Mouse (Mus musculus) retina, adult 2 months (tissue): ENCODE results near the gene Snrnp200.
"Not testable (repeated sequence)": the region's sequence is repeated elsewhere in the genome, so short reads cannot be mapped to it uniquely, and the experiment has no call there.

Source experiments
- DNase-seq: peaks from one replicate; pipeline ENCODE4 v3.0.0-alpha.2; 2012; ENCODE audit warnings: low read depth, low spot score

Snrnp200 gene

DNA sequence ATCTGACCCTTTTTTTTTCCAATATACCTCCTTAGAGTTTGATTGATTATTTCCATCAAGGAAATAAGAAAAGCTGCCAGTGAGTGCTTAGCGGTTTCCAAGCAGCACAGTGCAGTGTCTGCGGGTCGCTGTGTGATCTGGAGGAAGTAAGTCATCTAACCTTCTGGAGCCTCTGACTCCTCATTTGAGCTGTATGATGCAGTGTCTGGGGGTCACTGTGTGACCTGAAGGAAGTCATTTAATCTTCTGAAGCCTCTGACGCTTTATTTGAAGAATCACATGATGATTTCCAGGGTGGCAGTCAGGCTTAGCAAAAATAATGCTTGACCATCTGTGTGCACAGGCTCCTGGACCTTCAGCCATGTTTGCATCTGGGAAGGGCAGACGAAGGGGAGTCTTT lies 44.6 kb downstream of the Snrnp200 start:
- no peak for DNase-seq

DNA sequence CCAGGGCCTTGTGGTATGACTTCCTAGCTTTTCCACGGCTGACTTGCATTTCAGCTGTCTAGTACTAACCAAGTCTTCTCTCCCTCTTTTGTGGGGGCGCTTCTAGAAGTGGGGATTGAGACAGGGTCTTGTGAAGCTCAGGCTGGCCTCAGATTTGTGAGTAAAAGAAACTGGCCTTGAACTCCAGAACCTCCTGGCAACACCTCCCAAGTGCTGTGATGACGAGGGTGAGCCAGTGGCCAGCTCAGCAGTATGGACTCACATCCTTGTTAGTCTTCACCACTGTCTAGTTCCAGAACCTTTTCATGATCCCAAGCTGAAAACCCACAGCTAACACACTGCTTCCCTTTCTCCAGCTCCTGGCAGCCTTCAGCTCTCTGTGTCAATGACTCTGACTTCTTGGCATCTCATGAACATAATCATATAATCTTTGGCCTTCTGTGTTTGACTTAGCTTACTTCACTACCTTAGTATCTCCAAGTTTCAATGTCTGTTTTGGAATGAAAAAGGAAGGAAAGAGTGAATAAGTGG lies 46.5 kb downstream of the Snrnp200 start:
- DNase-seq, result no peak

DNA sequence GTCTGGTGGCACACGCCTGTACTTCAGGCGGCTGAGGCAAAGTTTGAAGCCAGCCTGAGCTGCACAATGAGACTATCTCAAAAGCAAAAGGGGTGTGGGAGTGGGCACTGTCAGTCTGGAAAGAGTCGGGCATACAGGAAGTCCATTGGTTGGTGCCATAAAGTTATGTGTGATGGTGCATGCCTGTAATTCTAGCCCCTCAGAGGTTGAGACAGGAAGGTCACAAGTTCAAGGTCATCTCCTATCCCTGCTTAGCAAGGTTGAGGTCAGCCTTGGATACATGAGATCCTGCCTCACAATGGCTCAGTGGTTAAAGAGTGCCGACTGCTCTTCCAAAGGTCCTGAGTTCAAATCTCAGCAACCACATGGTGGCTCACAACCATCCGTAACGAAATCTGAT lies 47.1 kb downstream of the Snrnp200 start:
- DNase-seq, result no peak

DNA sequence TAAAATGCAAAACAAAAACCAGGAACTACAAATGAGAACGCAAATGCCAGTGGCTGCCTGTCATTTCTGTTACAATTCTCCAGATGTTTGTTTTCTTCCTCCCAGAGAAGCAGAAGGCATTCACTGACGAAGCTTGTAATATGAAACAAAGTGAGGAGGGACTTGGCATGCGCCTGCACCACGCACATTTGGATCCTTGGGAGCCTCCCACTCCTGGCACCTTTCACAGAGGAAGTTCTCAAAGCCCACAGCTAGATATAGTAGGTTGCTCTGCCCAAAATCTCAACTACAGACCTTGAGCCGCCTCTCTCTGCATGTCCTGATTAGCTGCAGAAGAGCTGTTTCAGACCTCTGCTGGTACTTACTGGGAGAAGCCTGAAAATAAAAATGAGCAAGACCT lies 51.2 kb downstream of the Snrnp200 start:
- DNase-seq, result no peak

DNA sequence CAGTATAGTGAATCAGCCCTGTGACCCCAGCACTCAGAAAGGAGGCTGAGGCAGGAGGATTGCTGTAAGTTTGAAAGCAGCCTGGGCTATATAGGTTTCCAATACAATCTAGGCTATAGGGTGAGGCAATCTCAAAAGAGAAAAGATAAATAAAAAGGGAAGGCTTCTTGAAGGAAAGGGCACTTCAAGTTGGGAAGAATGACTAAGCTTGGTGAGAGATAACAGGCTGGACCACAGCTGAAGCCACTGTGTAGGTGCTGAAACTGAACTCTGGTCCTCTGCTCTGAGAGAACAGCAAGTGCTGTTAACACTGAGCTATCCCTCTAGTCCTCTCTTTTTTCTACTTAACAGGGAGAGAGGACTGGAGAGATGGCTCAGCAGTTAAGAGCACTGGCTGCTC lies 54.3 kb downstream of the Snrnp200 start:
- DNase-seq, result no peak

DNA sequence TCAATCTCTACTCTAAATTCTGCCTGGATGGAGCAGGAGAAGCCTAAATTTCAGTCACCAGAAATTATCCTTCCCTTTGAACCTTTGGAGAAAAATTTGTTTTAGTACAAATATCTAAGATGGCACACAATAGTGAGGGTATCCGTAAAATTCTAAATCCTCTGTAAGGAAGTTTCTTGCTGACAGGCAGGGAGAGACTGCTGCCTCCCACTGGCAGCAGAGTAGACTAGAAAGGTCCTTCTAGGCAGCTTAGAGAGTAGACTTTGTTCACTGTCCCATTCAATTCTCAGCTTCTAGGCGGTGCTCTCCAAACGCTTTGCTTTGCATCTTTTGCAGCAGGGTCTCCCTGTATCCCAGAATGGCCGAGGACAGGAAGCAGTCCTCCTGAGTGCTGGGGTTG lies 59.7 kb downstream of the Snrnp200 start:
- DNase-seq, result no peak

DNA sequence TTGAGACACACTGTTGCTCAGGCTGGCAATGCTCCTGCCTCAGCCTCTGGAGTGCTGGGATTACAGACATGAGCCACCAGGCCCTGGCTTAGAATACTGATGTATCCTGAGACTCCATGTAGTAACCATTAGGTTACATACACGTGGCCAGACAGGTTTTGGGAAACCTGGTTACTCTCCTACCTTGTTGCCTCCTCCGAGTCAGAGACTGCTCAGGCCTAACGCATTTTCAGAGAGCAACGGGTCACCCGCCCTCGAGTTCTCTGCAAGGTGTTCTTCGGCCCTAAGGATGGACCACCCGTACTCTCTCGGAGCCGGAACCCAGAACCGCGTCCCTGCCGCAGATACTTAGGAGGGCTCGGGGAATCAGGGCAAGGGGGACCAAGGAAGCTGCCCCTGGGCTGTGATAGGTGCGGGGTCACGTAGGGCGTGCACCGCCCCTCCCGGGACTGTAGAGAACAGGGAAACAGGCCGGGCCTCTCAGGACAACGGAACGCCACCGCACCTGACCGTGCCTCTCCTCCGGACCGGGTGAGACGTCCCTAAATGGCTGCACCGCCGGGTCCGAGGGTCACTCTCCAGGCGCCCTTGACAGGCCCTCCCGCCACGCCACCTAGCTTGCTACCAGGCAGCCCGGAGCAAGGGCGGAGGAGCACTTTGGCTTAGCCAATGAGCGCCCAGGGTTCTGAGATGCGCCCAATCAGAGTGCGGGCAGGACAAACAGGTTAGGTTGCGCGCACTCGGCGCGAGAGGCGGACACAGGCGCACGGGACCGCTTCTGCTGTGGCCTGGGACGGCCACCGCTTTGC lies 61.5 kb downstream of the Snrnp200 start, which contains the start of gene Stard7:
Stard7 (plus strand) TSS at position 728 of the 809 bp plus-strand sequence.
- DNase-seq, result peak; percentile 94

DNA sequence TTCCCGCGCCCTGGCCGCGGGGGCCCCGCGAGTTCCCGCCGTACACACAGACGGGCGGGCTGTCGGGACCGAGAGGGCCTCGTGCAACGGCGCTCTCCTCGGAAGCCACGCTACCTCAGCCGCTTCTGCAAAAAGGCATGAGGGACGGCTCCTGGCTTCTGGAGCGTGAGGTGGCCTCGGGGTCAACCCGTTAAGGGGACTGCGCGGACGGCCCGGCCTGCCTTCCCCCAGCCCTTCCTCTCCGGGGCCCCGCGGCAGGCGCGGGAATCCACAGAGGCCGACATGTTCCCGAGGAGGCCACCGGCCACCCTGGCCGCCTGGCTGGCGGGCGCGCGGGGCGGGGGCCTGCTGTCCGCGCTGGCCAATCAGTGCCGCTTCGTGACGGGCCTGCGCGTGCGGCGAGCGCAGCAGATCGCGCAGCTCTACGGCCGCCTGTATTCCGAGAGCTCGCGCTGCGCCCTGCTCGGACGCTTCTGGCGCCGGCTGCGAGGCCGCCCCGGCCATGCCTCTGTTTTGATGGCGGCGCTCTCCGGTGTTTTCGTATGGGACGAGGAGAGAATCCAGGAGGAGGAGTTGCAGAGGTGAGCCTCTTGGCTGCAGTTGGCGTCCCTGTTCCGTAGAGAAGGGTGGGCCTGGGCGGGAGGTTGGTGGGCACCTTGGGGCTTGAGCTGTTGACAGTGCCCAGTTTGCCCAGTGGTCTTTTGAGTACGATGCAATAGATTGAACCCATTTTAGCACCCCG lies 62.3 kb downstream of the Snrnp200 start:
- peak; percentile 81 for DNase-seq

DNA sequence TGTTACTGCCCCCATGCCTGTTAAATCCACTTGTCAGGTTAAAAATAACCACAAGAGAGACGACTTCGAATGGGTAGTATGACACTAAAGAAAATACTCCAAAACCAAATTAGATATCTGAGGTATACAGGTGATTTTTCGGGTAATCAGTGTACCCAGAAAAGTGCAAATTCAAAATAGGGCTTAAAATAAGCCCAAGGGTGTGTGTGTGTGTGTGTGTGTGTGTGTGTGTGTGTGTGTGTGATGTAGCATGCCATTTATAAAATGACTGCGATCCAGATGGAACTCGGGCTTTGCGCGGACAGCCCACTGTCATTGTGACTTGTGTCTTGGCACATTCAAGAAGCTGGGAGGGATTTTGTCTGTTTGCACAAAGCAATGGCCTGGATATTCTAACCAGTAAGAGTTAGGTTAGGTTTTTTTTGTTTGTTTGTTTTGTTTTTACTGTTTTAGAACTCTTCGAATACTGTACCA lies 62.9 kb downstream of the Snrnp200 start:
- DNase-seq, result no peak

DNA sequence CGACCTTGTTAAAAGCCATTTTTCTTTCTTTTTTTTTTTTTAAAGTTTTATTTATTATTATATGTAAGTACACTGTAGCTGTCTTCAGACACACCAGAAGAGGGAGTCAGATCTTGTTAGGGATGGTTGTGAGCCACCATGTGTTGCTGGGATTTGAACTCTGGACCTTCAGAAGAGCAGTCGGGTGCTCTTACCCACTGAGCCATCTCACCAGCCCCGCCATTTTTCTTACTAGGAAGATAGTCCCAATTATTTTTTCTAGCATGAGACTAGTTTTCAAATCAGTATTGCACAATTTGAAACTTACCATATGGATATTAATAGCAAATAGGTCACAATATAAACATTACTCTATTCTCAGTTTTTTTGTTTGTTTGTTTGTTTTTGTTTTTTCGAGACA lies 63.9 kb downstream of the Snrnp200 start:
- DNase-seq, result not testable (repeated sequence)

DNA sequence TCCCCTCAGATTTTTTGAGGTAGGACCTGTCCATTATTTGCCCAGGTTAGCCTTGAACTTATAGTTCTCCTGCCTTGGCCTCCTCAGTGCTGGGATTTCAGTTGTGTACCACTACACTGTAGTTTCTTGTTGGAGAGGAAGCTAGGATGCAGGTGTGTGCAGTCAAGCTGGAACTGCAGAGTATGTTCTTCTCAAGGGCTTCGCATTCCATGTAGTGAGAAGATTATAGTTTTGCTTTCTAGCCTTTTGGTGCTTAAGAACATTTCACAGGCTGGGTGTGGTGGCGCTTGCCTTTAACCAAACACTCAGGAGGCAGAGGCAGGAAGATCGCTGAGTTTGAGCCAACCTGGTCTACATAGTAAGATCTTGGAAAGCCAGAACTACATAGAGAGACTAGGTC lies 64.6 kb downstream of the Snrnp200 start:
- no peak for DNase-seq

DNA sequence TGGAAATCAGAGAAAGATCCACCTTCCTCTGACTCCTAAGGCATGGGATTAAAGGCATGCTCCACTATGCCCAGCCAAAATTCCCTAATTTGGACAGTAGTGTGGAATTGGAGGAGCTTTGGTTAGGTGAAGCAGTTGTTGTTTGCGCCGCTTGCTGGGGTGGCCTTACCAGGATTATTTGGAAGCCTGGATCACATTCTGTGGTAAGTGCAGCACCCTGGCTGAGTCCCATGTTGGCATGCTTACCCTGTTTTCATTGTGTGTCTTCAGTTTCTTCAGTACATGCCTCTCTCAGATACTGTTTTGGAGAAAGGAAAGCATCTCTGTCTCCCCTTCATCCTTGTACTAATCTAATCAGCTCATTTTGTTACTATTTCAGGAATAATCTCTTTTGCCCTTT lies 66.4 kb downstream of the Snrnp200 start:
- DNase-seq, result peak; percentile 67

DNA sequence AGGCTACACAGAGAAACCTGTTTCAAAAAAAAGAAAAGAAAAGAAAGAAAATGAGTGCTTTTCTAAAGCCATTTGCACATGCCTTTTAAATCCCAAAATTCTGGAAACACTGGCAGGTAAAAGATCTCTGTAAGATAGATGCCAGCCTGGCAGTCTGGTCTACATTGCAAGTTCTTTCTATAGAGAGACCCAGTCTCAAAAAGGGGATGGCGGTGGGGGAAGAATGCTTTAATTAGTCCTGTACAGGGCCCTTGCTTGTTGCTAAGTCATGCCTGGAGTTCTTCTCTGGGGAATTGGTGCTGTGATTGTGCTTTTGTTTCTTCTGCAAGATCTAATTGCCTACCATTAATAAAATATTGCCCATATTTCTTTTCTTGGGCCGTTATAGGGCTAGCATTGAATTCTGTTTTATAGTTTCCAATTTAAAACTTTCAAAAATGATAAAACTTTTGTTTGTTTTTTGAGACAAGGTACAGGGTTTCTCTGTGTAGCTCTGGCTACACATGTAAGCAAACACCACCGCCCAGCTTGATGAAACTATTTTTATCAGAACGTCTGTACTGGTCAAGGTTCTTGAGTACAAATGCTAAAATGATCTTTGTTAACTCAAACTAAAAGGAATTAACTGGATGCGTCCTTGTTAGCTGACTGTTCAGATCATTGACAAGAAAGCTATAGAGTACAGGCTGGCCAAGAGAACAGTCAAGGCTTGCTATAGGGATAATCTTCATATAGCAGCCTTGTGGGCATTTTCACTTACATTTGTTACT lies 67.5 kb downstream of the Snrnp200 start:
- DNase-seq, result no peak

DNA sequence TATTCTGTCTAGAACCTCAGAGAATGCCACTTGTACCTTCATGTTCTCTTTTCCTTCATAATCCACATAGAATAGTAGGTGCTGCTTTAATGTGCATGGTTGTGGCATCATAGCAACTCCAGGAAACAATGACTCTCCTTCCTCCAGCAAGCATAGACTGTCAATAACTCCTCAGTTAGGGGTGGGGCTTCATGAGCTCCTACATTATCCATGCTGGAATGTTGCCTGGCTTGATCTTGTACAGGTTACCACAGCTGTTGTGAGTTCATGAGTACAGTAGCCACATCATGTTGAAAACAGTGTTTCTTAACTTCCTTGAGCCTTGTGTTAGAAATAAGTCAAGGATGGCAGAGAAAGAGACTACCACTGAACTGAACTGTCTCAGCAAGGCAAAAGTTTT lies 70.0 kb downstream of the Snrnp200 start:
- no peak for DNase-seq
